Mouse (Mus musculus) E14TG2a.4 (cell line): ENCODE measurements around the gene Cd59a.
"Not testable (repeated sequence)": the region's sequence is repeated elsewhere in the genome, so short reads cannot be mapped to it uniquely, and the experiment has no call there.

ENCODE experiments used
- H3K27me3 ChIP-seq: 2 replicates; pipeline ENCODE4 v1.6.1; 2014; ENCODE audit warnings: low read length, control low read depth; ENCODE audit not compliant: insufficient read depth
- H3K36me3 ChIP-seq: 2 replicates; pipeline ENCODE4 v1.6.1; 2014; ENCODE audit warnings: low read length, control low read depth; ENCODE audit not compliant: insufficient read depth
- H3K4me1 ChIP-seq: replicated peaks from 2 replicates; pipeline ENCODE4 v1.6.1; 2014; ENCODE audit warnings: low read depth, low read length, control low read depth
- H3K4me3 ChIP-seq: replicated peaks from 2 replicates; pipeline ENCODE4 v1.5.1; 2014; ENCODE audit warnings: mild to moderate bottlenecking, low read length
- H3K9me3 ChIP-seq: 2 replicates; pipeline ENCODE4 v1.6.1; 2014; ENCODE audit warnings: low read length, control low read depth
- CTCF ChIP-seq: conservative IDR thresholded peaks from 2 replicates; pipeline ENCODE4 v1.5.1; 2014; ENCODE audit warnings: low read length
- NANOG ChIP-seq: IDR thresholded peaks from 2 replicates; pipeline ENCODE4 v1.6.1; 2014; ENCODE audit warnings: borderline replicate concordance, low read length, mixed read lengths
- POU5F1 ChIP-seq: IDR thresholded peaks from 2 replicates; pipeline ENCODE4 v1.6.1; 2014; ENCODE audit warnings: low read length, borderline replicate concordance

The Cd59a gene

GRCm38 (mm10) chr2:104069704-104070185, 25.9 kb upstream of the Cd59a start, which contains the start of gene Cd59b:
Gene Cd59b, plus strand, starts transcription at chr2:104069849.
- no peak for TF ChIP-seq NANOG
- no peak for TF ChIP-seq POU5F1
- no peak for TF ChIP-seq CTCF
- peak within 1 kb of the TSS; percentile 58 for H3K4me3 ChIP-seq
- H3K9me3 ChIP-seq: no peaks in the 10 kb centered on the region
- H3K4me1 ChIP-seq: peaks cover 17% of the 10 kb centered on the region
- H3K36me3 ChIP-seq: no peaks in the 10 kb centered on the region
- H3K27me3 ChIP-seq: no peaks in the 10 kb centered on the region

DNA sequence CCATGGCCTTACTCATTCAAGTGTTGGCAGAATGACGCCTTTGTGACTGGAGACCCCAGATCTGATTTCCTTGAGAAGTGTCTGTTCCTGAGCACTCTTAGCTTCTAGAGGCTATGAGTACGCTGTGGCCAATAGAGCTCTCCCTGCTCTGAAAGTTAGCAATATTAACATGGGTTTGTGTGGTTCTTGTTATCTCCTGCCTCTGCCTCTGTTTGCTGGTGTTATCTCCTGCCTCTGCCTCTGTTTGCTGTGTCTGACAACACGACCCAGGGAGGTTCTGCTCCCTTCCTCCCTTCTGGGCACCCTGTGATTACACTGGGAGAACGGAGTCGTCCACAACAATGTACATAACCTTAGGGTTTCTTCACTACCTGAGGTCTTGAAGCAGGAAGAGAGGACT, 17.3 kb upstream of the Cd59a start:
- not testable (repeated sequence) for H3K9me3 ChIP-seq, H3K36me3 ChIP-seq, H3K4me3 ChIP-seq, H3K4me1 ChIP-seq, H3K27me3 ChIP-seq

GRCm38 (mm10) chr2:104081436-104082050, 14.1 kb upstream of the Cd59a start:
- H3K9me3 ChIP-seq, H3K4me3 ChIP-seq, H3K27me3 ChIP-seq, H3K4me1 ChIP-seq, H3K36me3 ChIP-seq: not testable (repeated sequence)

DNA sequence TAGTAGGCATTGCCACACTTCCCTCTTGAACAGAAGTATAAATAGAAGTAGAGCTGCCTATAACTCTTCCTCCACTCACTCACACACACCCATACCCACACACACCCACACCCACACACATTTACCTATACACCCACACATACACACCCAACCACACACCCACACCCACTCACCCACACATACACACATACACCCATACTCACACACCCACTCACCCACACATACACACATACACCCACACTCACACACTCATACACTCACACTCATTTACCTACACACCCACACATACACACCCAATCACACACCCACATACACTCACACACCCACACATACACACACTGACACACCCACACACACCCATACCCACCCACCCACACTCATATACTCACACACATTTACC, 13.1 kb upstream of the Cd59a start:
- Histone ChIP-seq H3K4me3 (no peak overlapping the region), H3K27me3 (no peaks in the 10 kb centered on the region), H3K4me1 (no peaks in the 10 kb centered on the region), H3K36me3 (no peaks in the 10 kb centered on the region), H3K9me3 (no peaks in the 10 kb centered on the region)
- TF ChIP-seq POU5F1 (no peak), CTCF (no peak), NANOG (no peak)

DNA sequence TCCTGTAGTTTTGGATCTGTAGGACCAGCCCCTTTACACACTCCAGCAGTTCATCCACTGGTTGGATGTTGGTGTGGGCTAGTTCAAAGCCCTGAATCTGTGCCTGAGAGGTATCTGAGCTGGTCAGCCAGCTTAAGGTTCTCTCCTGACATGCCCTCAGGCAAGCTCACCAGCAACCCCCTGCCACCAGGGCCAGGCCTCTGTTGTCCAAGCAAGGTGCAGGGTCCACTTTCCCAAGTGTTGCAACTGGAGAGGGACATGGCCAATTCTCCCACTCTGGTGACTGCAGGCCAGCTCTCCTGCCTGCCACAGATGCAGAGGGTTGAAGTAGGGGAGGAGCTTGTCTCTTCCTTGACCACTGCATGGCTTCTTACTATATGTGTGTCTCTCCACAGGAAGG, 11.6 kb upstream of the Cd59a start:
- H3K4me3 ChIP-seq, H3K9me3 ChIP-seq, H3K4me1 ChIP-seq, H3K27me3 ChIP-seq, H3K36me3 ChIP-seq: not testable (repeated sequence)

DNA sequence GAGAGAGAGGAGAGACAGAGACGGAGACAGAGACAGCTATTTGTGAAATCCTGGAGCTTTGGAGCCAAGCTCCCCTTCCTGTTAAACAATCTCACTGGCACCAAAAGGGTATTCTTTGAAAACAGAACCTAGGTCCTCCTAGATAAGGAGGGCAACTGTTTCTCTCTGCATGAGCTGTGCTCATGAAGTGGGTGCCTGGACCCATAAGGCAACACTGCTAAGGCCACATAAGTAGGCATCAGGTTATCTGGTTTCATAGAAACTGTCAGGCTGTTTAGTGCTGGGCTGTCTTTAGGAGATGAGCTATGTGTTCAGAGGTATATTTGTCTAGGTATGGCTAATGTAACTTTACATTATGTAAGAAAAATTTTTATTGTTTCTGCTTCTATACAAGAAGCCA, 8.0 kb upstream of the Cd59a start:
- not testable (repeated sequence) for H3K36me3 ChIP-seq

DNA sequence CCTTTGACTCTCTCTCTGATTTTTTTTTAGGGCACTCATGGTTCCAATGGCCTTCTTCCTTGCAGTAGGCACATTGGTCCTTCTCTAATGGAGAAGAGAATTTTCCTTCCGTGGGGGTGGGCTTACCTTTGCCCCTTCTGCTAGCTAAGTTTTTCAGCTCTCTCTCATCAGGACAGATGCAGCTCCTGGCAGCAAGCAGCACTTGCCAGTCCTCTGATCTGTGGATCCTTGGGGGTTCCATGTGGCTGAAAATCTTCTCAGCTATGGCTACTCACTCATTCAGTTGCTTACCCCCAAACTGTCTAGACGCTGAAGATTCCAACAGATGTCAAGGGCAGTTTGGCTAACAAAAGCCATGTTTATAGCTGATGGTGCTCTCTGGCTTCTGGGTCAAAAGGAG, 2.3 kb upstream of the Cd59a start:
- Histone ChIP-seq H3K36me3 (peaks cover 8% of the 10 kb centered on the region; the same call in 1 of the 2 replicates), H3K4me1 (peaks cover 12% of the 10 kb centered on the region), H3K9me3 (peaks cover 25% of the 10 kb centered on the region), H3K27me3 (no peaks in the 10 kb centered on the region), H3K4me3 (no peak overlapping the region)
- TF ChIP-seq POU5F1 (no peak), NANOG (no peak), CTCF (no peak)

More for the DNA sequence above, 8.0 kb upstream of the Cd59a start:
- not testable (repeated sequence) for H3K4me1 ChIP-seq, H3K4me3 ChIP-seq, H3K27me3 ChIP-seq
- peaks cover 16% of the 10 kb centered on the region for H3K9me3 ChIP-seq

DNA sequence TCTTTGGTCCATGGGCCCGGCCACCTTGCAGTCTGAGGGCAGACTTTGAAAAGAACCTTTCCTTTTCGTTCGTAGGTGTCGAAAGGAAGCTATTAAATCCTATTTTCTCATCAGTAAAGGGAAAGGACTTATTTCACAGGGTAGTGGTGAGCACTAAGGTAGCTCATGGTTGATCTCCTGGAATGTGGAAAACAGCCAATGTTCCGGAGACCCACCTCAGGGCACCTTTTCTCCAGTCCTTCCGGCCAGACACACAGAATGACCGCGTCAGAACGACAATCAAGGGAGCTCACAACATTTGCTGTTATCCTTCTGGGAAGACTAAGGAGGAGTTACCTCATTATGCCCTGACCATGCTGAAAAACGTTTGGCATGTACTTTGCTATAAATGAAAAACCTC, 655 bp downstream of the Cd59a start:
- peak overlapping the region; percentile 74 for H3K4me3 ChIP-seq
- TF ChIP-seq POU5F1 (no peak), CTCF (no peak), NANOG (no peak)
- peaks cover 32% of the 10 kb centered on the region for H3K4me1 ChIP-seq
- H3K27me3 ChIP-seq: no peaks in the 10 kb centered on the region
- peaks cover 8% of the 10 kb centered on the region; the same call in 1 of the 2 replicates for H3K36me3 ChIP-seq
- peaks cover 19% of the 10 kb centered on the region for H3K9me3 ChIP-seq

DNA sequence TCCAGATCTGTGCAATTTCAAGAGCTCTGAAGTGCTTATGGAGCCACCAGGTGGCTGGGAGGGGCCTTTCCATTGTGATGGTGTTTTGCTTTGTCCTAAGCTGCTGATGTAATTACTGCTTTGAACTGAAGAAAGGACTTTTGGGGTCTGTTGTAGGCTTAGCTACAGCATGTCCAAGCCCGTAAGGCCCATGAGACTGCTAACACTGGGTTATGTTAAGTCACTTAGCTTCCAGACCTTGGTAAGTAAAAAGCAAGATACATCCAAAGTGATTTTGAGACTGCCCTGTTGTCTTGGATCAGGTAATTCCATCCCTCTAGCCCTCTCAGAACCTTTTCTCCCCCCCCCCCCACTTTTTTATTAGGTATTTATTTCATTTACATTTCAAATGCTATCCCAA, 1.2 kb downstream of the Cd59a start:
- not testable (repeated sequence) for H3K36me3 ChIP-seq, H3K4me3 ChIP-seq, H3K27me3 ChIP-seq
- H3K4me1 ChIP-seq: peaks cover 32% of the 10 kb centered on the region
- peaks cover 16% of the 10 kb centered on the region for H3K9me3 ChIP-seq

GRCm38 (mm10) chr2:104097396-104097795, 1.8 kb downstream of the Cd59a start:
- H3K27me3 ChIP-seq, H3K4me3 ChIP-seq, H3K36me3 ChIP-seq: not testable (repeated sequence)
- peaks cover 10% of the 10 kb centered on the region for H3K9me3 ChIP-seq
- peaks cover 32% of the 10 kb centered on the region for H3K4me1 ChIP-seq
